Mouse (Mus musculus) embryo, embryonic 11 days (tissue): ENCODE measurements around the gene Klrg2.
"Not testable (repeated sequence)": the region's sequence is repeated elsewhere in the genome, so short reads cannot be mapped to it uniquely, and the experiment has no call there.

Experiments
- DNase-seq: peaks from one replicate; pipeline ENCODE4 v3.0.0-alpha.2; 2015

The Klrg2 gene

DNA sequence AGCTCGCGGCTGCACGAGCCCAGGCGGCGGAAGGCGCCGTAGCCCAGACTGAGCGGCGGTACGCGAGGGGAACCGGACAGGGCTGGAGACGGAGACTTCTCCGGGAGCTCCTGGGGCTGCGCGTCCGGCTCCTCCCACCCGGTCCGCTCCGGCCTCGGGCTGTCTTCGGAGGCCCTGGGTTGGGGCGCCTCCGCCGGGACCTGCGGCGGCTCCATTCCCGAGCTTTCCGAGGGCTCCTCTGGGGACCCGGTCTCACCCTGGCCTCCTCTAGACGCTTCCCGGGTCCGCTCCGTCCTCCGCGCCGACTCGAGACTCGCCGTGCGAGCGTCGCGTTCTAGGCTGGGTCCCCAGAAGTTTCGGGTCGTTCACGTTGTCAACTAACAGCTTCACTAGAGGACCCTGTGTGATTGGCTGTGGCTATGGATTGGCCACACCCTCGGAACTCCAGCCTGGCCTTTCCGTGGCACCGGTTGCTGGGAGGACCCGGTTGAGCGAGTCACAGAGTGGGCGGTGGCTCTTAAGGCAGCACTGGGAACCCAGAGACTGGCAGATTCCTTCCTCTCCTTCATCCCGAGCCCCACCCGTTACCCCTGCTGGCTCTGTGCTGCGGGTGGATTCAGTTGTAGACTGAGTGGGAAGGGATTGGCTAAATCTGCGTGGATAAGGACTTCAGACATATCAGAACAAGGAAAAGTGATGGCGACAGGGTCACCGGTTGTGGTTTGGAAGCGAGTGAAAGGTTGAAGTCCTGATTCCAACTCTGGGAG lies at the start of gene Klrg2:
Gene Klrg2, minus strand, starts transcription at position 391 of the 767 bp plus-strand sequence.
- DNase-seq: peak; percentile 72

DNA sequence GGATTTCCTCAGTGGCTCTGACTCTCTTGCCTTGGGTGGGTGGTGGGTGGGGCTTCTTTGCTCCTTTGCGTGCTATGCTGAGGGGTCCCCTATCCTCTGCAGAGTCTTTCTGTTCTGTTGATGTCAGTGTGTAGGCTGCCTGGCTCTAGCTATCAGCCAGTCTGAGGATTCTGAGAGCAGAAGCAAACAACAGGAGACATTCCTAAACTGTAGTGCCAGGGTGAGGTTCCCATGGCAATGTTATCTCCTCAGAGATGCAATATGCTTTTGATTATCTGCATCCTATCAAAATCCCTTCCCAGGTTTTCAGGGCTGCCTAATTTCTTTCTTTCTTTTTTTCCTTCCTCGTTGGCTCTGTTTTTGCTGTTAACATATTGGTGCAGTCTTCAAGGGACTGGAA lies 45.5 kb upstream of the Klrg2 start:
- no peak for DNase-seq

GRCm38 (mm10) chr6:38677629-38678028 lies 40.6 kb upstream of the Klrg2 start:
- DNase-seq: no peak

- no peak for DNase-seq
Measured at GRCm38 (mm10) chr6:38676723-38677122, 39.7 kb upstream of the Klrg2 start.

GRCm38 (mm10) chr6:38676217-38676616 lies 39.2 kb upstream of the Klrg2 start:
- DNase-seq: no peak

- DNase-seq: no peak
Measured at GRCm38 (mm10) chr6:38672011-38672410, 35.0 kb upstream of the Klrg2 start.

- no peak for DNase-seq
Measured at GRCm38 (mm10) chr6:38671270-38671669, 34.2 kb upstream of the Klrg2 start.

DNA sequence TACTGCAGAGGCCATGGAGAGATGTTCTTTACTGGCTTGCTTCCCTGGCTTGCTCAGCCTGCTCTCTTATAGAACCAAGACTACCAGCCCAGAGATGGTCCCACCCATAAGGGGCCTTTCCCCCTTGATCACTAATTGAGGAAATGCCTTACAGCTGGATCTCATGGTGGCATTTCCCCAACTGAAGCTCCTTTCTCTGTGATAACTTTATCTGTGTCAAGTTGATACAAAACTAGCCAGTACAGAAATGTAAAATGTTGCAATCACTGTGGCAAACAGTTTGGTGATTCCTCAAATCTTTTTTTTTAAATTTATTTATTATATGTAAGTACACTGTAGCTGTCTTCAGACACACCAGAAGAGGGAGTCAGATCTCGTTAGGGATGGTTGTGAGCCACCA lies 33.4 kb upstream of the Klrg2 start:
- not testable (repeated sequence) for DNase-seq

GRCm38 (mm10) chr6:38669580-38669979 lies 32.5 kb upstream of the Klrg2 start:
- no peak for DNase-seq

DNA sequence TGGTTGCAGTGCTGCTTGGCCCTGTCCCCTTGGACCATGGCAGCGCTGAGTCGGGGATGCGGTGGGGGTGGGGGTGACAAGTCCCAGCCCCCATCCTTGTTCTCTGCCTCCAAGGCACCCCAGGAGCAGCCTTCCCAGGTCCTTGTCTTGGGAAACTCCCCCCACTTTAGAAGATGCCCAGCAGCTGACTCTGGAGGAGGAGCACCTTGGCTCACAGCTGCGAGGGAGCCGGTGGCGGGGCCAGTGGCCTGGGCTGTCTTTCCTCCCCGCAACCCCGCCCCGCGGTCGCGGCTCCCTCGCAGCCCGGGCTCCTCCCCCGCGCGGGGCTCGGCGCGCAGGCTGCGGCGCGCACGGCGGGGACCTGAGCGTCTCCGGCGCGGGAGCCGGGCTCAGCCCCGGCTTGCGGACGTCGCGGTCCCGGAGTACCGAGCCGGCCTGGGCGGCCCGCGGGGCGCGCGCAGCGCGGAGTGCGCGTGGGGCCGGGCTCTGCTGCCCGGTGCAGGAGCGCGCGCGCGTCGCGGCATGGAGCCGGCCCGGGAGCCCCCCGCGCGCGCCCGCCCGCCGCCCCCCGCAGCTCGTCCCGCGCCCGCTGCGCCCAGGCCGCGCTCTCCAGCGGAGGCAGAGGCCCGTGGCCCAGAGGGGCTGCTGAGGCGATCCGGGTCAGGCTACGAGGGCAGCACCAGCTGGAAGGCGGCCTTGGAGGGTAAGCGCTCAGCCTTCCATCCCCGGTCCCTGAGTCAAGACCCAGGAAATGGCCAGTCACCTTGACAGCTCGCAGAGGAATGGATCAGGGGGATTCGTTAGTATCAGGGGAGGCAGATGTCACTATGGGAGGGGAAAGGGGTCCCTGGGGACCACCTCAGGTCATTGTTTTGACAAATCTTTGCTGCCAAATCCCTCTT lies 25.9 kb upstream of the Klrg2 start, which contains the start of gene Clec2l:
Gene Clec2l, plus strand, starts transcription at position 356 of the 902 bp plus-strand sequence.
- peak; percentile 79 for DNase-seq

GRCm38 (mm10) chr6:38661626-38662025 lies 24.6 kb upstream of the Klrg2 start:
- DNase-seq: peak; percentile 40

GRCm38 (mm10) chr6:38650263-38650937 lies 13.4 kb upstream of the Klrg2 start:
- peak; percentile 83 for DNase-seq

DNA sequence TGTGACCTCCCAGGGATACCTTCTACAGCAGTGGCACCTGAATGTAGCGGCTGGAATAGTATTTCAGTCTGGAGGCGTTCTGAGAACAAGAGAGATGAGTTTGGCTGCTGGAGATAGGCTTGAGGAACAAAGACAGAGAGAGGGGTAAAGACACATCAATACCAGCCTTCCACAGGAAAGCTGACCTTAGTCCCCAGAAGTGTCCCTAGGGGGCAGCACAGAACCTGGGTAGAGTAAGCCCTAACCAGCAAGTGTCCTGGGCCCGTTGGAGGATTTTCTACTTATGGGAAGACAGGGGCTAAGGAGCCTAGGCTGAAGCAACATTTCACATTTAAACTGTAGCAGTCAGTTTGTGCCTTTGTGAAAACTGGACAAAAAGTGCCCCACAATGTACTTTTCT lies 12.5 kb upstream of the Klrg2 start:
- DNase-seq: peak; percentile 53

GRCm38 (mm10) chr6:38643039-38643438 lies 6.0 kb upstream of the Klrg2 start:
- no peak for DNase-seq

GRCm38 (mm10) chr6:38642593-38642992 lies 5.6 kb upstream of the Klrg2 start:
- DNase-seq: no peak

- no peak for DNase-seq
Measured at GRCm38 (mm10) chr6:38641645-38642044, 4.6 kb upstream of the Klrg2 start.

- no peak for DNase-seq
Measured at GRCm38 (mm10) chr6:38641228-38641627, 4.2 kb upstream of the Klrg2 start.

DNA sequence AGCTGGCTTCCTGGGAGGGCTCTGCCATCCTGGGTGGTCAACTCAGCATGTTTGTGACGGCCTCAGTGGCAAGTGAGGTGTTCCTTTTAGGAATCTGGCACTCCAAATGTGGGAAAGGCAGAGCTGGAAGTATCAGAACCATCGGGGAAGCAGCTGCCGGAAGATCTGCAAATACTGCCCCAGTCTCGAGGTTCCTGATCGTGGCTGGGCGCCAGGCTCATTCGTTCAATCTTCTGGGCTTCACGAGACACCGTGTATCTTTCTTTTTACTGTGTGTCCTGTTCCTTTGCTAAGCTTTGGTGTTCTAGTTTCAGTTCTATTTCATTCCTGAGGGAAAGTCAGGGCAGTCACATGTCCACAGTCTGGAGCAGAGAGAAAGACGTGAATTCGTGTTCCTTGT lies 3.4 kb upstream of the Klrg2 start:
- no peak for DNase-seq

DNA sequence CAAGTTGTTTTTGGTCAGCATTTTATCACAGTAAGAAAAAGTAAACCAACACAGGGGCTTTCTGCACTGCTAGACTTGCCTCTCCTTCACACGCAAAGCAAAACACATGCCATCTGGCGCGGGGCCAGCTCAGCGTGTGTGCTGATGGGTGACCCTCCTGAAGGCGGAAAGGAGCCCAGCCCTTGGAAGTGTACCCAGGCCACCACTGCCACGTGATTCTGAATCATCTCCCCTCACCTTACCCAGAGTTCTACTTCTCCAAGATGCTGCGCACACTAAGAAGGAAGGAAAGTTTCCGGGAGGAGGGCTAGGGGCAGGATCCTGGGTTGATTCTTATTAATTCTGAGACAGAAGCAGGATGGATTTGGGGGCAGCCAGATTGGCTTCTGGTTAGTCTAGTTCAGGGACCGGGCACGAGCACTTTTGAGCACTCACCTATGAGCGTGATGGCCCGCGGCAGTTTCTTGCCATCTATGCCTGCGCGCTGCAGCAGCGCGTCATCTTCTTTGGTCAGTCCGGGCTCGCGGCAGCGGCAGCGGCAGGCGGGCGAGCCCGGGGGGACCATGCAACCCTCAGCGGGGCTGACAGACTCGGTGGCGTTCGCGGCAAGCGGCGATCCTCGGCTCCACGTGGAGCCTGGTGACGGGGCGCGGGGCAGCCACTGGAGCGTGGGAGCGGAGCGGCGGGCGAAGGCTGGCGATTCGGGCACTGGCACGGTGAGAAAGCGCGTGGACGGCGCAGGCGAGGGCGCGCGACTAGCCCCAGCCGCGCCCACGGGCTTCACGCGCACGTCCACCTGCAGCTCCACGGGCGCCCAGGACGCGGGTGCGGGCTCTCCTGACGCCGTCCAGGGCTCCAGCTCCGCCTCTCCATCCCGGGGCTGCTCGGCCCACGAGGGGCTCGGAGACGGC lies 846 bp downstream of the Klrg2 start:
- peak; percentile 71 for DNase-seq

DNA sequence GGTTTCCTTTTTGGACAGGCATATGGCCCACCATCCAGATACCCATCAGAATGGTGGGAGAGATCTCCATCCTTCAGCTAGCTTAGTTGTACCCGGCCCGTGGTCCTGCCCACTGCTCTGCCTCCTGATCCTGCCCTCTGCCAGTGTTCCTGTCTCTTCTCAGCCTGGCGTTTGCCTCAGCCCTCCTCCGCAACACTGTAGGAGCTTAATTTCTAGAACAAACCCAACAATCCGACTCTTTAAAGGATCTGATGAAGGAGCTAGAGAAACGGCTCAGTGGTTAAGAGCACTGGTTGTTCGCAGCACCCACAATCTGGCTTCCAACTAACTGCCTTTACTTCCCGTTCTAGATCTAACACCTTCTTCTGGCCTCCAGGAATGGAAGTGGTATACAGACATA lies 2.6 kb downstream of the Klrg2 start:
- no peak for DNase-seq

DNA sequence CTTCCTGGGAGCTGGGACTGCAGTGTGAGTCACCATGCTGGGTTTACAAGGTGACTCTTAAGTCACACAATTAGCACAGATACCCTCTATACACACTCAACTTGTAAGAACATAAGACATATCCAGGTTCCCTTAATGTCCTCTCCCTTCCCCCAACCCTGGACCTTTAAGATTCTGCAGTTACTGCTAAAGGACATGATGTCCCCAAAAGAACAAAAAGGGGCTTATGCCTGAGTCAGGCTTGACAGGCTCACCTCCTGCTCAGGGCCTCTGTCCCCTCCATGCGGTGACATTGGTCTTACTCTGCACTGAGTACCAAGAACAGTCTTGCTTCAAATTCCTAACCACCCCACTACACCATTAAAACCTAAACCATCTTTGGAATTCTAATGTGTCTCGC lies 4.2 kb downstream of the Klrg2 start:
- DNase-seq: no peak

- DNase-seq: no peak
Measured at GRCm38 (mm10) chr6:38629556-38629955, 7.5 kb downstream of the Klrg2 start.
